Mouse (Mus musculus): ENCODE measurements around the gene Crlf3. TPM values are rescaled to one million over a fixed set of nuclear protein-coding genes. Genes with fewer than 3 reads are reported as not detected.

Gene Crlf3
- polyA plus RNA-seq, 1 experiment from 2014 or later, result 43.9 TPM

Other genes starting within 250 kb of the Crlf3 start
- gene Utp6, start 118.6 kb downstream of the Crlf3 start, polyA plus RNA-seq (2015; fragmentation: Nextera tagmentation; extraction: Ambion mirVana), result 50.4 and 55.0 TPM in 2 replicates
- gene Suz12, start 87.9 kb downstream of the Crlf3 start, polyA plus RNA-seq (2015; fragmentation: Nextera tagmentation; extraction: Ambion mirVana), result 18.3 and 20.5 TPM in 2 replicates
- gene Atad5, start 8.4 kb upstream of the Crlf3 start, polyA plus RNA-seq (2015; fragmentation: Nextera tagmentation; extraction: Ambion mirVana), result 10.8 and 11.4 TPM in 2 replicates
- 28.2 and 29.2 TPM in 2 replicates for gene Tefm, start 61.2 kb upstream of the Crlf3 start, polyA plus RNA-seq (2015; fragmentation: Nextera tagmentation; extraction: Ambion mirVana)
- gene Adap2, start 73.1 kb upstream of the Crlf3 start, polyA plus RNA-seq (2015; fragmentation: Nextera tagmentation; extraction: Ambion mirVana), result 2.4 and 2.5 TPM in 2 replicates
- 9.6 and 11.7 TPM in 2 replicates for gene Rnf135, start 102.9 kb upstream of the Crlf3 start, polyA plus RNA-seq (2015; fragmentation: Nextera tagmentation; extraction: Ambion mirVana)
- 51.6 and 54.1 TPM in 2 replicates for gene Rhot1, start 128.0 kb upstream of the Crlf3 start, polyA plus RNA-seq (2015; fragmentation: Nextera tagmentation; extraction: Ambion mirVana)
- 1.5 and 2.4 TPM in 2 replicates for gene Rhbdl3, start 219.9 kb upstream of the Crlf3 start, polyA plus RNA-seq (2015; fragmentation: Nextera tagmentation; extraction: Ambion mirVana)